Mouse (Mus musculus) liver, postnatal 0 days (tissue): ENCODE results near the gene Foxo6.

Source experiments
- CTCF ChIP-seq: sonication (generic); IDR thresholded peaks from 2 replicates; pipeline ENCODE4 v1.5.1; 2016; ENCODE audit warnings: antibody characterized with exemption, low read depth
- EP300 ChIP-seq: IDR thresholded peaks from 2 replicates; pipeline ENCODE4 v1.6.1; 2016; ENCODE audit warnings: antibody characterized with exemption, low read depth, mild to moderate bottlenecking

DNA sequence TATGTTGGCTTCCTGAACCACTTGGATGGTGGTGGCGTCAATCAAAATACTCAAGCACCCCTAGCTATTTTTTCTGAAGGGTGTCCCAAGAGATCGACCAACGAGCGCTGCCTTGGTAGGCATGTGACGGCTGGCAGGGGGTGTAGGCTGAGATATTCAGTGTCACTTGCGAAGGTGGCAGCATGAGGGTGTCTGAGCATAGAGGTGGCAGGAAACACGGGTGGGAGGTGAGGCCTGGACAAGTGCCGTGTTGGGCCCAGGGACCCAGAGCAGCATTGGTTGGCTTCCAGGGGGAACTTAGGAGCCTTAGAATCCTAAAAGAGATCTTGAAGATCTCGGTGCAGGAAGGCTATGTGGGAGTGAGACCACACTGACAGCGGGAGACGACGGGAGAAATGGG lies 6.7 kb downstream of the Foxo6 start:
- TF ChIP-seq EP300 (no peak), CTCF (no peak)
